Mouse (Mus musculus): ENCODE results near the gene Foxp1. TPM values are rescaled to one million over a fixed set of nuclear protein-coding genes. Genes with fewer than 3 reads are reported as not detected.

The Foxp1 gene
- 162 and 201 TPM in 2 replicates for polyA plus RNA-seq (2012; rRNA removed)

- peak; percentile 14 to 72 for DNase-seq (ENCODE audit: low read depth in 1 of 2, low spot score in 2 of 2)
- peak within 1 kb of the TSS; percentile 71 for H3K27ac ChIP-seq (ENCODE audit: insufficient read depth, low read length)
- 1% methylated on average over 66 of the region's 72 CpGs for whole genome bisulfite sequencing
- peaks cover 3% of the 10 kb centered on the region; the same call in 1 of the 2 replicates for H3K4me1 ChIP-seq (ENCODE audit: control insufficient read depth, insufficient read depth, insufficient read length)
- peaks cover 14% of the 10 kb centered on the region for H3K27me3 ChIP-seq (ENCODE audit: control insufficient read depth, insufficient read depth, low read length)
- TF ChIP-seq CTCF (IDR thresholded peaks at IDR 0.05; ENCODE audit: extremely low read depth, insufficient read depth, insufficient read length, insufficient replicate concordance) (no peak), POLR2A (IDR thresholded peaks at IDR 0.05; ENCODE audit: low read depth, low read length) (no peak)
- peak within 1 kb of the TSS; percentile 88 for H3K4me3 ChIP-seq (ENCODE audit: extremely low read depth, insufficient read depth, insufficient read length)
- H3K36me3 ChIP-seq (ENCODE audit: control insufficient read depth, insufficient read depth, low read length): no peaks in the 10 kb centered on the region
These were observed at the start of gene Foxp1 for GRCm38 (mm10) chr6:99522359-99523108. Gene Foxp1, minus strand, starts transcription at chr6:99522721.

GRCm38 (mm10) chr6:99572071-99572470 is 49.5 kb upstream of the Foxp1 start:
- no peaks in the 10 kb centered on the region for H3K27me3 ChIP-seq (ENCODE audit: control insufficient read depth, insufficient read depth, low read length)
- H3K27ac ChIP-seq (ENCODE audit: insufficient read depth, low read length): no peak overlapping the region
- no peak for DNase-seq (ENCODE audit: low read depth in 1 of 2, low spot score in 2 of 2)
- no peaks in the 10 kb centered on the region for H3K36me3 ChIP-seq (ENCODE audit: control insufficient read depth, insufficient read depth, low read length)
- H3K4me1 ChIP-seq (ENCODE audit: control insufficient read depth, insufficient read depth, insufficient read length): no peaks in the 10 kb centered on the region
- 83% methylated on average over 5 of the region's 5 CpGs for WGBS
- TF ChIP-seq CTCF (IDR thresholded peaks at IDR 0.05; ENCODE audit: extremely low read depth, insufficient read depth, insufficient read length, insufficient replicate concordance) (no peak), POLR2A (IDR thresholded peaks at IDR 0.05; ENCODE audit: low read depth, low read length) (no peak)
- no peak overlapping the region for H3K4me3 ChIP-seq (ENCODE audit: extremely low read depth, insufficient read depth, insufficient read length)

- H3K27ac ChIP-seq (ENCODE audit: insufficient read depth, low read length): no peak overlapping the region
- no peaks in the 10 kb centered on the region for H3K27me3 ChIP-seq (ENCODE audit: control insufficient read depth, insufficient read depth, low read length)
- no peaks in the 10 kb centered on the region for H3K36me3 ChIP-seq (ENCODE audit: control insufficient read depth, insufficient read depth, low read length)
- H3K4me1 ChIP-seq (ENCODE audit: control insufficient read depth, insufficient read depth, insufficient read length): no peaks in the 10 kb centered on the region
- WGBS: 64% methylated on average over 8 of the region's 8 CpGs
- no peak for DNase-seq (ENCODE audit: low read depth in 1 of 2, low spot score in 2 of 2)
- no peak overlapping the region for H3K4me3 ChIP-seq (ENCODE audit: extremely low read depth, insufficient read depth, insufficient read length)
- TF ChIP-seq POLR2A (IDR thresholded peaks at IDR 0.05; ENCODE audit: low read depth, low read length) (no peak), CTCF (IDR thresholded peaks at IDR 0.05; ENCODE audit: extremely low read depth, insufficient read depth, insufficient read length, insufficient replicate concordance) (no peak)
These were observed 44.4 kb upstream of the Foxp1 start for GRCm38 (mm10) chr6:99566921-99567320.

DNA sequence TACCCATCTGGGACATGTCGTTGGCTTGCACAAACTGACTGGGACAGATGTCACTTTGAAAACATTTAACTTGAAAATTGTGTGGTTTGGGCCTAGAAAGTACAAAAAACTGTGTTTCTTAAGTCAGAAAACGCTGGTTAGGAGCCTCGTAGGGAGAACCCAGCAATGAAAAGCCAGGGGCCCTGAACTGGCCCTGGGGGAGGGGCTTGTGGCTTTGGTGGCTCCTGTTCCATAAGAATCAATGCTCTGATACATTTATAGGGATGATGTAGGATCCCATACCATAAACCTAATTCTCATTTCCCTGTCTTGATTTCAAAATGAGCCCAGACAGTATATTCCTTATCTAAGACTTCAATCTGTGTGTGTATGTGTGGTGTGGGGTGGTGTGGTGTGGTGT is 42.2 kb upstream of the Foxp1 start:
- no peaks in the 10 kb centered on the region for H3K4me1 ChIP-seq (ENCODE audit: control insufficient read depth, insufficient read depth, insufficient read length)
- TF ChIP-seq CTCF (IDR thresholded peaks at IDR 0.05; ENCODE audit: extremely low read depth, insufficient read depth, insufficient read length, insufficient replicate concordance) (no peak), POLR2A (IDR thresholded peaks at IDR 0.05; ENCODE audit: low read depth, low read length) (no peak)
- 72% methylated on average over 3 of the region's 3 CpGs for WGBS
- no peaks in the 10 kb centered on the region for H3K27me3 ChIP-seq (ENCODE audit: control insufficient read depth, insufficient read depth, low read length)
- no peak overlapping the region for H3K4me3 ChIP-seq (ENCODE audit: extremely low read depth, insufficient read depth, insufficient read length)
- no peak for DNase-seq (ENCODE audit: low read depth in 1 of 2, low spot score in 2 of 2)
- H3K36me3 ChIP-seq (ENCODE audit: control insufficient read depth, insufficient read depth, low read length): no peaks in the 10 kb centered on the region
- no peak overlapping the region for H3K27ac ChIP-seq (ENCODE audit: insufficient read depth, low read length)

- Histone ChIP-seq H3K36me3 (ENCODE audit: control insufficient read depth, insufficient read depth, low read length) (no peaks in the 10 kb centered on the region), H3K27me3 (ENCODE audit: control insufficient read depth, insufficient read depth, low read length) (no peaks in the 10 kb centered on the region), H3K27ac (ENCODE audit: insufficient read depth, low read length) (no peak overlapping the region), H3K4me1 (ENCODE audit: control insufficient read depth, insufficient read depth, insufficient read length) (no peaks in the 10 kb centered on the region), H3K4me3 (ENCODE audit: extremely low read depth, insufficient read depth, insufficient read length) (no peak overlapping the region)
- 86% methylated on average over 5 of the region's 5 CpGs for WGBS
- no peak for TF ChIP-seq CTCF (IDR thresholded peaks at IDR 0.05; ENCODE audit: extremely low read depth, insufficient read depth, insufficient read length, insufficient replicate concordance)
- TF ChIP-seq POLR2A (IDR thresholded peaks at IDR 0.05; ENCODE audit: low read depth, low read length): no peak
- no peak for DNase-seq (ENCODE audit: low read depth in 1 of 2, low spot score in 2 of 2)
These were observed 34.4 kb upstream of the Foxp1 start for GRCm38 (mm10) chr6:99556950-99557349.

- H3K4me1 ChIP-seq (ENCODE audit: control insufficient read depth, insufficient read depth, insufficient read length): no peaks in the 10 kb centered on the region
- DNase-seq (ENCODE audit: low read depth in 1 of 2, low spot score in 2 of 2): no peak
- H3K4me3 ChIP-seq (ENCODE audit: extremely low read depth, insufficient read depth, insufficient read length): no peak overlapping the region
- H3K36me3 ChIP-seq (ENCODE audit: control insufficient read depth, insufficient read depth, low read length): no peaks in the 10 kb centered on the region
- TF ChIP-seq CTCF (IDR thresholded peaks at IDR 0.05; ENCODE audit: extremely low read depth, insufficient read depth, insufficient read length, insufficient replicate concordance) (no peak), POLR2A (IDR thresholded peaks at IDR 0.05; ENCODE audit: low read depth, low read length) (no peak)
- whole genome bisulfite sequencing: 58% methylated on average over 1 of the region's 1 CpGs
- no peaks in the 10 kb centered on the region for H3K27me3 ChIP-seq (ENCODE audit: control insufficient read depth, insufficient read depth, low read length)
- H3K27ac ChIP-seq (ENCODE audit: insufficient read depth, low read length): no peak overlapping the region
These were observed 30.3 kb upstream of the Foxp1 start for GRCm38 (mm10) chr6:99552816-99553215.

- H3K4me3 ChIP-seq (ENCODE audit: extremely low read depth, insufficient read depth, insufficient read length): no peak overlapping the region
- peaks cover 4% of the 10 kb centered on the region for H3K4me1 ChIP-seq (ENCODE audit: control insufficient read depth, insufficient read depth, insufficient read length)
- TF ChIP-seq CTCF (IDR thresholded peaks at IDR 0.05; ENCODE audit: extremely low read depth, insufficient read depth, insufficient read length, insufficient replicate concordance): no peak
- no peak for TF ChIP-seq POLR2A (IDR thresholded peaks at IDR 0.05; ENCODE audit: low read depth, low read length)
- DNase-seq (ENCODE audit: low read depth in 1 of 2, low spot score in 2 of 2): no peak
- WGBS: 94% methylated on average over 2 of the region's 2 CpGs
- no peaks in the 10 kb centered on the region for H3K27me3 ChIP-seq (ENCODE audit: control insufficient read depth, insufficient read depth, low read length)
- no peak overlapping the region for H3K27ac ChIP-seq (ENCODE audit: insufficient read depth, low read length)
- no peaks in the 10 kb centered on the region for H3K36me3 ChIP-seq (ENCODE audit: control insufficient read depth, insufficient read depth, low read length)
These were observed 23.9 kb upstream of the Foxp1 start for GRCm38 (mm10) chr6:99546416-99546815.
